Mouse (Mus musculus): ENCODE data around the gene Timp3. TPM values are rescaled to one million over a fixed set of nuclear protein-coding genes. Genes with fewer than 3 reads are reported as not detected.

Gene Timp3
- total RNA-seq, 2 experiments from 2014 or later: 511 to 546 TPM

DNA sequence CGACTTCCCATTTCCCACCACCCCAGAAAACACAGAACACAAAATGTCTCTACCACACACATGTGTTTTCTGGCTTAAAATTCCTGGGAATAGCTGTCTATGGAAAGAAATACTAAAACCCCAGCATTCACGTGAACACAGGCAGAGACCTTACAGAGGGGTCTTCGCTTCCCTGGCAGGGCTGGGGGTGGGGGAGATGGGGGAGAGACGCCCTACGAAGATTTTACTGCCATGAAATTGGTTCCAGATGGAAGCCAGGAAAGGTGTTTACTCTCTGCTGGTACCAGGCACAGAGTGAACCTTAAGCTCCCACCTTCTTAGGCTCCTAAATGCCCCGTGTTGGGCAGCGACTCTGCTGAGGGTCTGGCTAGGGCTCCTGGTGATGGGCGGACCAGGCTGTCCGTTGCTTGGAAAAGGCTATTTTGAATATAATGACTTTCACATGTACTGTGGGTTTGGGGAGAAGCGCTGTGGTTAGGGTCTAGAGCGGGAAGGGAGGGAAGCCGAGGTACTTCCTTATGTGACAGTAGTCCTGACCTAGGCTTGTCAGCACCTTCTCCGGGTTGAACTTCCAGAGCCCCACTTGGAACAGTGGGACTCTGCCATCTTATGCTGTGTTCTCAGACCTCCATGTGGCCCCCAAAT is 4.6 kb upstream of the Timp3 start:
- DNase-seq (ENCODE audit: low spot score in 2 of 2): no peak

- DNase-seq (ENCODE audit: low spot score in 2 of 2): peak; percentile 79 to 83
Measured at GRCm38 (mm10) chr10:86296111-86296510, 4.1 kb upstream of the Timp3 start.

DNA sequence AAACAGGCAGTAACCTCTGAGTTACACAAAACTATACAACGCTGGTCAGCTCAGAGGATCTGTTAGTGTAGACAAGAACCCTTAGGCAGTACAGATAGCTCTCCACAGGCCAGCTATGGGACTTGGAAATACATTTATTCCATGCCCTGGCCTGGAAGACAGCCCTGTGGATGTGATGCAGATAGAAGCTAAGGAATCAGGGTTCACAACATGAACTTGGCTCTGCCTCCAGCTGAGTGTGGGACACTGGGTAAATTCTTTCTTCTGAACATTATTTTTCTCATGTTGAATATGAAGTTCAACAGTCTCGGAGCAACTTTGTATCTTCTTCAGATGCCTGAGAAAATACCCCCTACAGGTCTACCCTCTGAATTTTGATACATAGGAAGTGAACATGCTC is 2.9 kb upstream of the Timp3 start:
- no peak for DNase-seq (ENCODE audit: low spot score in 2 of 2)

DNA sequence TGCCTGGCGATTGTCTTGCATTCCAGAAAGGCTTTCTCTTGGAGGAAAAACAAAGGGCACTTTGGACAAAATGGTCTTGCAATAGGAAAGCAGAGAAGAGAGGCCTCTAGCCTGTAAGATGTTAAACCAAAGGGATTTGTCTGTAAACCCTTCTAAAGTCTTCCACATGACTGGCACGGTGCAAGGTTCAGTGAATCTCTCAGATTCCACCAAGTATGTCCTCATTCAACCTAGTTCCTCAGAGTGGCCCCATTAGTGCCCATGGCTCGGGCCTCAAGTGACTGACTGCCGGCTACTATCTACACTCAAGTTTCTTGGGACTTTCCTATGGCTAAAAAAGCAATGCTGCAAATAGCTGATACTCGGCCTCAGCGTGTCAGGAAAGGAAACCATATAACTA is 1.8 kb upstream of the Timp3 start:
- DNase-seq (ENCODE audit: low spot score in 2 of 2): no peak

GRCm38 (mm10) chr10:86299795-86300194 is 377 bp upstream of the Timp3 start:
- no peak for DNase-seq (ENCODE audit: low spot score in 2 of 2)

DNA sequence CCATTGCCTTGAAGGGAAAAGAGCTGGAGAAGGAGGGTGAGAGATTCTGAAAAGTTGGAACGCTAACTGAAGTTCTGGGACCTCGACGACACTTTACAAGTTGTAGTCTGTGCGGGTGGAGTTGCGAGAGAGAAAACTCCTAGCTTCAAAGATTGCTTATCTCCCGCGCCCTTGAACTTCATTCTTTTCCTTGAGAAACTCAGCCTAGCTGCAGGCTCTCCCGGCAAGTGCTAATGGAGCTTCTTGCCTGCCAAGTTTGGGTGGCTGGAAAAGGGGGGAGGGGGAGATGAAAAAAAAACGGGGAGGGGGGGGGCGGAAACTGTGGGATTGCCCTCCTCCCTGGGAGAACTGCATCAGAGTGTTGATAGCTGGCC is 932 bp downstream of the Timp3 start:
- DNase-seq (ENCODE audit: low spot score in 2 of 2): no peak

- no peak for DNase-seq (ENCODE audit: low spot score in 2 of 2)
Measured at GRCm38 (mm10) chr10:86301593-86302317, 1.6 kb downstream of the Timp3 start.

- DNase-seq (ENCODE audit: low spot score in 2 of 2): no peak
Measured at GRCm38 (mm10) chr10:86302318-86302648, 2.1 kb downstream of the Timp3 start.

DNA sequence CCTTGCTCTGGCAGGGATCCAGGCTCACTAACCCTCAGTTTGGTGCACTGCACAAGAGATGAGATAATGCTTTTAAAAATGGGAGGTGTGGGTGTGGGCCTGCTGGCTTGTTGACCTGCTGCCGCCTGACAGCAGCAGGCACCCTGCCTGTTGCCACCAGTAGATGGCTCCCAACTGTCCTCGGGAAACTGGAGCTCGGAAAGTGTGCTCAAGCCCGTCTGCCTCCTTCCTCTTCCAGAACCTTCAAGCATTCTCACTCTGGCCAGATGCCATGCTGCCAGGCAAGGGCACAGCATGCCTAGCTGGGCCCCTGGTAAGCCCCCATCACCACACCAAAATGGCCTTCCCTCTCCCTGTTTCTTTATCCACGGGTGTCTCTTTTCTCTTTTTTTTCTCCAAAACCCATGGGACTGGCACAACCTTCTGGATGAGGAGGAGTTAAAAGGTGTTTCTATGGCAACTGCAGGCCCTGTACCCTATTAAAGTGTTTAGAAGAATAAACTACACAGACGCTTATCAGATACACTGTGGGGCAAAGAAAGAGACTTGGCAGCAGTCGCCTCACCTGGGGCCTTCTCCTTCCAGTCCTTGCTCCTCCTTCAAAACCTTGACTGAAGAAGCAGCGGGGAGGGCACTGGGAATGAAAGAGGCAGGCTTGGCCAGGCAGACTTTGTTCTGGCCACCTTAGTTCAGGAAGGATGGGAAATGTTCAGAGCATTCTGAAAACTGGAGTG is 2.8 kb downstream of the Timp3 start:
- peak; percentile 70 to 76 for DNase-seq (ENCODE audit: low spot score in 2 of 2)

DNA sequence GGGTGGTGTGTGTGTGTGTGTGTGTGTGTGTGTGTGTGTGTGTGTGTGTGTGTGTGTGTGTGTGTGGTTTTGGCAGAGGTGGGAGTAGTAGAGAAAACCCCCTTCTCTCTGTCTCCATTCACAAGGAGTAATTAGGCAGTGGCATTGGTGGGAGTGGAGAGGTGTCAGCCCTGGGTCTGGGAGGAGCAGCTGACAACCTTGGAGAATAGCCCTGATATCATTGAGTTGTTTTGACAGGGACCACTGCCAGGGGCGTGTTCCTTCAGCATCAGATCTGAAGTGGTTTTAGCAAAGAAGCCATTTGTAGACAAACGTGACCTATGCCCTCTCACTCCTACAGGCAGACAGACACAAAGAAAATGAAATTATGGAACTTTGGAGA is 3.3 kb downstream of the Timp3 start:
- no peak for DNase-seq (ENCODE audit: low spot score in 2 of 2)

- no peak for DNase-seq (ENCODE audit: low spot score in 2 of 2)
Measured at GRCm38 (mm10) chr10:86304583-86304982, 4.4 kb downstream of the Timp3 start.

DNA sequence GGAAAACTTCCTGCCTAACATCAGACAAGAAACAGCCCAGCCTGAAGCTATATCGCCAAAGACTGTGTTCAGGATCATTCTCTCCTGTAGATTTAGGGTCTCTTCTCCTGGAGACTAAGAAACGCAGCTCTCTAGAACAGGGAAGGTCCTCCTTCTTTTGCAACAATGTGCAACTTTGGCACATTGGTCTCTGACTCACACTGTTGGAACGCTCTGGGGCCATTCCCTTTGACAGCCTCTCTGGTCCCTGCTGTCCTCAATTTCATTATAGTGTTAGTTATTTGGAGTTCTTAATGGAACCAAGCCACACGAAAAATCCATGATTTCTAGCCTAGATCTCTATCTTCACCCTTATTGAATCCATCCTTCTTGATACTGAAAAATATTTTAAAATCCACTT is 7.1 kb downstream of the Timp3 start:
- no peak for DNase-seq (ENCODE audit: low spot score in 2 of 2)

DNA sequence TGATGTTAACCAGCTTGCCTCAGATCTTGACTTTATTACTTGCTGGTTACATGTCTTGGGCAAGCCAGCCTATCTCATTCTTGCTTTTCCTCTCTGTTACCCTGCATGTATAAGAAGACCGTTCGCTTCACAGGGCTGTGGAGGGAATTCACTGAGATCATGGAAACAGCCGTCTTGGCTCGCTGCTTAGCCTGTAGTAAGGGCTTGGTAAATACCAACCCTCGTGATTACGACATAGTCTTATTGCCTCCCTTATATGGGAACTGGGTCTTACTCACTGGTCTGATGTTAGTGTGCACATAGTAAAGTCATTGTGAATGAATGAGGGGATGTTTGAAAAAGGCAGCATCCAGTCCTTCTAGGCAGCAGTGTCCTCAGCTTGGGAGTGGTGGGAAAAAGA is 10.4 kb downstream of the Timp3 start:
- DNase-seq (ENCODE audit: low spot score in 2 of 2): peak; percentile 12 to 54

DNA sequence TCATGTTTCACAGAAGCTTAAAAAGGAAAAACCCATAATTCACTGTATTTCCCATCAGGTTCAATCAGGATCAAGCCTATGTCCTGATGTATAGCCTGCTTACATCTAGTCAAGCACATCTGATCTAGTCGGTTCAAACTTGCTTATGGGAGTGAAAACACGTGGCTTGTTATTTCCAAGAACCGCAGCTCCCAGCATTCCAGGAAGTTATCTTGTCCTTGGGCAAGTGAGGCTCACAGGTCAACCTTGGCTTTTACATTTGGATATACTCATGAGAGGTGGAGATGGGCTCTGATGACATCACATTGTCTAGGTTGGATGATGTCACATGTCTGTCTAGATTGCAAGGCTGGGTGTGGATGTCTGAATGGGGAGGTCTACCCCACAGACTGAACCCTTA is 12.8 kb downstream of the Timp3 start:
- DNase-seq (ENCODE audit: low spot score in 2 of 2): no peak

DNA sequence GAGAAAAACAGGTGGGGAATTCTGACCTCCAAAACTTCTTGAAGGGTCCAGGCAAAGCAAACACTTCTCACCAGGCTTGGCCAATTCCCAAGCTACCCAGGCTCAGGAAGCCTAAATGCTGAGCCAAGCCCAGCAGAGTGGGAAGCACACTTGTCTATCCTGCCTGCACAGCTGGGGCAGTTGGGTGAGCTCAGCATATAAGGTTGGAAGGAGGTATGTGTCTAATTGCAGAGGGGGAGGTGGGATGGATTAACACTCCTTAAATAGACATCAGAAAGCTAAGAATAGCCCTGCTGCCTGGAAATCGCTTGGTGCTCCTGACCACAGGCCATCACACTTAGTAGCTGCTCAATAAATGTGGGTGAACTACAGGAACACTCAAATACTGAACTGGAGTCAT is 13.3 kb downstream of the Timp3 start:
- DNase-seq (ENCODE audit: low spot score in 2 of 2): no peak

- DNase-seq (ENCODE audit: low spot score in 2 of 2): no peak
Measured at GRCm38 (mm10) chr10:86315513-86315912, 15.3 kb downstream of the Timp3 start.

DNA sequence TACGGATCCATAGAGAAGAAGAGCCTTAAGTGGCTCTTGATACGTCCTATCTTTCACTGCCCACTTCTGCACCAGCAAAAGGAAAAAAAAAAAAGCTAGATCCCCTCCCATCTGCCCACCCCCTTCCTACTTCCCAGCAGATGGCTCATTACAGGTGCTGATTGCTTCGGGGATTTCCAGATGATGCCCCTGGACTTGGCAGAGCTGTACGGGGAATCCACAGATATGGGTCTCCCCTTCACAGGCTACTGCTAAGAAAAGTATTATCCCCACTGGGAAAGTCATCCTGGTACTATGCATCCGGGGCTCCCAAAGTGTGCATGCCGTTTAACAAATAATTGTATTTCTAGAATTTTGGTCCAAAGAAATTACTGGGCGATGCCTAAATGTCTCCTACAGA is 17.5 kb downstream of the Timp3 start:
- no peak for DNase-seq (ENCODE audit: low spot score in 2 of 2)

GRCm38 (mm10) chr10:86318552-86319140 is 18.5 kb downstream of the Timp3 start:
- no peak for DNase-seq (ENCODE audit: low spot score in 2 of 2)

GRCm38 (mm10) chr10:86319526-86319925 is 19.4 kb downstream of the Timp3 start:
- DNase-seq (ENCODE audit: low spot score in 2 of 2): no peak

GRCm38 (mm10) chr10:86320204-86320603 is 20.0 kb downstream of the Timp3 start:
- DNase-seq (ENCODE audit: low spot score in 2 of 2): no peak

DNA sequence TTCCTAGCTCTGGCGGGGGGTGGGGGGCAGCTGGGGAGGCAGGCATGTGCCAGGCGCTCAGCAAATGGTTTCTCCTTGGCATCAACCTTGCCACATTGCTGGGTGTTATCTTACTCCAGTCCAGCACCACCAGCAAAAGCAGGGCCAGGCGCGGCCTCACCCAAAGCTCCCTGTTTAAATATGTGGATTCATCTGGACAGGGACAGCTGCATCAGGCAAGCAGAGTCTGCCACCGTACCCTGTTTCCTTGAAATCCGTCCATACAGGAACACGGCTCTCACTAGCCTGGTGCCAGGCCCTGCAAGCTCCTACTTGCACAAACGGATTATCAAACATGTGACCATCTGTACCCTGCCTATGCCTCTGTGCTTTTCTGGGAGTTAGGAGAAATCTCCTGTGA is 21.0 kb downstream of the Timp3 start:
- DNase-seq (ENCODE audit: low spot score in 2 of 2): no peak

- DNase-seq (ENCODE audit: low spot score in 2 of 2): no peak
Measured at GRCm38 (mm10) chr10:86322006-86322405, 21.8 kb downstream of the Timp3 start.

Data from adrenal gland, adult 18-20 months (tissue).